Mouse (Mus musculus) lung, adult 2 months (tissue): ENCODE data around the gene Gm3045. TPM values are rescaled to one million over a fixed set of nuclear protein-coding genes. Genes with fewer than 3 reads are reported as not detected.
A peak's percentile ranks its signal among the peaks of the same experiment; 100 is the strongest.

Experiments
- DNase-seq: peaks from one replicate; pipeline ENCODE4 v3.0.0; 2022
- H3K4me1 ChIP-seq: fragments of 200-500 bp; 2 replicates; pipeline ENCODE4 v1.6.1; 2011; ENCODE audit warnings: low read length; ENCODE audit not compliant: control insufficient read depth, insufficient read depth
- H3K4me3 ChIP-seq: fragments of 200-500 bp; replicated peaks from 2 replicates; pipeline ENCODE3; 2011; ENCODE audit warnings: low read depth, mild to moderate bottlenecking, control low read depth, low read length; ENCODE audit errors: extremely low read depth
- CTCF ChIP-seq: fragments of 200-500 bp; IDR thresholded peaks from 2 replicates; pipeline ENCODE4 v1.5.1; 2011; ENCODE audit warnings: mild to moderate bottlenecking, low read length, control low read depth; ENCODE audit not compliant: insufficient read depth
- POLR2A ChIP-seq: fragments of 200-500 bp; IDR thresholded peaks from 2 replicates; pipeline ENCODE4 v1.6.1; 2011; ENCODE audit warnings: low read depth, mild to moderate bottlenecking, control low read depth, low read length, borderline replicate concordance; ENCODE audit errors: extremely low read depth
- WGBS: fragments of 180-500 bp; shearing (Covaris S2); methylation state at CpG from one replicate; pipeline ENCODE4 v1.1.7; 2018; 5-methylcytosine and 5-hydroxymethylcytosine counted together
- polyA plus RNA-seq: library from polyadenylated mRNA; depleted of rRNA; stranded (reverse); fragments of >200 nt; gene quantifications from 2 replicates; pipeline ENCODE4 v1.2.3, GENCODE M21; 2012; rRNA removed

Gene Gm3045
- polyA plus RNA-seq, result 0.06 TPM in 1 of 2 replicates, not detected in the other

- TF ChIP-seq CTCF (no peak), POLR2A (no peak)
- Histone ChIP-seq H3K4me1 (no peaks in the 10 kb centered on the region), H3K4me3 (no peak within 1 kb of the TSS)
- 71% methylated on average over 4 of the region's 4 CpGs for WGBS
- DNase-seq, result no peak
Observed at GRCm38 (mm10) chr13:56426365-56426764, at the start of gene Gm3045. Gene Gm3045, plus strand, starts transcription at chr13:56426594.

- Histone ChIP-seq H3K4me3 (no peak overlapping the region), H3K4me1 (no peaks in the 10 kb centered on the region)
- TF ChIP-seq POLR2A, result no peak
- TF ChIP-seq CTCF, result no peak
- WGBS, result 63% methylated on average over 14 of the region's 14 CpGs
- no peak for DNase-seq
Observed at GRCm38 (mm10) chr13:56380855-56381685, 45.3 kb upstream of the Gm3045 start.

- WGBS, result 69% methylated on average over 3 of the region's 3 CpGs
- no peak overlapping the region for H3K4me3 ChIP-seq
- TF ChIP-seq POLR2A (no peak), CTCF (no peak)
- no peak for DNase-seq
- H3K4me1 ChIP-seq, result no peaks in the 10 kb centered on the region
Observed at GRCm38 (mm10) chr13:56383406-56383805, 43.0 kb upstream of the Gm3045 start.

GRCm38 (mm10) chr13:56386411-56386810 is 40.0 kb upstream of the Gm3045 start:
- 52% methylated on average over 9 of the region's 9 CpGs for WGBS
- Histone ChIP-seq H3K4me3 (no peak overlapping the region), H3K4me1 (no peaks in the 10 kb centered on the region)
- no peak for DNase-seq
- TF ChIP-seq CTCF (no peak), POLR2A (no peak)

GRCm38 (mm10) chr13:56387374-56387773 is 39.0 kb upstream of the Gm3045 start:
- 51% methylated on average over 5 of the region's 5 CpGs for WGBS
- Histone ChIP-seq H3K4me3 (no peak overlapping the region), H3K4me1 (no peaks in the 10 kb centered on the region)
- peak; percentile 9 for DNase-seq
- TF ChIP-seq CTCF (no peak), POLR2A (no peak)

GRCm38 (mm10) chr13:56388042-56388441 is 38.4 kb upstream of the Gm3045 start:
- no peak overlapping the region for H3K4me3 ChIP-seq
- WGBS, result 57% methylated on average over 1 of the region's 1 CpGs

GRCm38 (mm10) chr13:56397572-56397971 is 28.8 kb upstream of the Gm3045 start:
- TF ChIP-seq POLR2A (no peak), CTCF (no peak)
- 42% methylated on average over 5 of the region's 5 CpGs for WGBS

More at GRCm38 (mm10) chr13:56388042-56388441, 38.4 kb upstream of the Gm3045 start:
- H3K4me1 ChIP-seq, result no peaks in the 10 kb centered on the region
- TF ChIP-seq CTCF (no peak), POLR2A (no peak)
- DNase-seq, result no peak

GRCm38 (mm10) chr13:56401186-56401585 is 25.2 kb upstream of the Gm3045 start:
- Histone ChIP-seq H3K4me3 (no peak overlapping the region), H3K4me1 (no peaks in the 10 kb centered on the region)
- TF ChIP-seq CTCF (no peak), POLR2A (no peak)
- DNase-seq, result no peak
- WGBS, result 68% methylated on average over 4 of the region's 4 CpGs

More at GRCm38 (mm10) chr13:56397572-56397971, 28.8 kb upstream of the Gm3045 start:
- no peaks in the 10 kb centered on the region for H3K4me1 ChIP-seq
- no peak for DNase-seq
- no peak overlapping the region for H3K4me3 ChIP-seq

GRCm38 (mm10) chr13:56403381-56404086 is 22.9 kb upstream of the Gm3045 start:
- TF ChIP-seq POLR2A (no peak), CTCF (no peak)
- WGBS, result 80% methylated on average over 8 of the region's 8 CpGs
- DNase-seq, result no peak
- H3K4me3 ChIP-seq, result no peak overlapping the region
- no peaks in the 10 kb centered on the region for H3K4me1 ChIP-seq

GRCm38 (mm10) chr13:56404511-56405140 is 21.8 kb upstream of the Gm3045 start:
- DNase-seq, result no peak
- TF ChIP-seq POLR2A (no peak), CTCF (no peak)
- Histone ChIP-seq H3K4me3 (no peak overlapping the region), H3K4me1 (no peaks in the 10 kb centered on the region)
- WGBS, result 65% methylated on average over 6 of the region's 6 CpGs
